Comparison of ENCODE assay signal across 10 mouse cellular contexts in the genomic region with DNA sequence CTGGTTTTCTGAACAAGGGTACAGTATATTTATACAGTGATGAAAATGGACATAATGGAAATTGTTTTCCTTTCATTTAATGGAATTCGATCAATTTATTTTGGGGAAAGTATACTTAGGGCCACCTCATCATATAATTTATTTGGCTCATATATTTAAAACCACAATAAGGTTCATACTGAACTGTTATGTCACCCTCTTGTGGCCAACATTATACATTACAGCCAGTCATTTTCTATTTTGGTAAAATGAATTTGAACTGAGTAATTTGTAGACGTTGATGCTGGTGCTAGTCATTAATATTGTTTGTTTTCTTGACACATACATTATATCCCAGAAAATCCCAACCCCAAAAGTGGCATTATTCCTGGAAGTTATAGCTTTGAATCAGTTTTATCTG. TPM values are rescaled to one million over a fixed set of nuclear protein-coding genes. Genes with fewer than 3 reads are reported as not detected.
DNase-seq lines count a peak whose midpoint lies in the region; ATAC-seq and TF ChIP-seq lines count a peak whose summit lies in the region.
"Had no signal": no experiment of that assay in that cellular context is flagged by ENCODE, and none has a peak within 500 bp of the region (broad histone marks: within the 10 kb centered on the region; RNA-seq: fewer than 3 reads in every experiment).

No protein-coding gene starts in this region.

- TF ChIP-seq CTCF in left cerebral cortex, adult 2 months (IDR thresholded peaks at IDR 0.05): peak; percentile 81

- intact Hi-C loops in left cerebral cortex, adult 2 months (cut with DNase I): loop anchor here (5.0 kb wide), 2 partner anchors 93 to 318 kb away; partner anchors contain the start of gene Ssb
- intact Hi-C loops in left cerebral cortex, postnatal 4 days (cut with DNase I): loop anchor here (10.0 kb wide), 1 partner anchor 269 kb away; no protein-coding TSS in a partner anchor

- no peak for DNase-seq in left cerebral cortex, adult 2 months (ENCODE audit: extremely low spot score in 1 of 2, low spot score in 2 of 2)
- no peak for DNase-seq in left cerebral cortex, postnatal 4 days
- peak; percentile 23 for DNase-seq in MEL-GATA-1-ER (ENCODE audit: extremely low read depth, low read depth)
- DNase-seq in c-Kit-negative CD71-positive TER-119-positive erythroid progenitor cells, embryonic 14.5 days (ENCODE audit: low read depth, low spot score): peak; percentile 48
- no peak for DNase-seq in adrenal gland, adult 2 months
- no peak for DNase-seq in kidney, adult 18-20 months
- DNase-seq: cerebellum, postnatal 36 days had no signal

- H3K4me3 ChIP-seq in left cerebral cortex, adult 2 months: no peak overlapping the region
- H3K4me3 ChIP-seq: heart, embryonic 15.5 days; liver, embryonic 15.5 days had no signal

- no peak overlapping the region for H3K27ac ChIP-seq in left cerebral cortex, adult 2 months
- H3K27ac ChIP-seq: heart, embryonic 15.5 days; liver, embryonic 15.5 days had no signal

- 0 out of 2 replicates have a peak, but pooled peaks have one; percentile 55 for ATAC-seq in megakaryocyte-erythroid progenitor cell, adult 5-6 weeks (replicated peaks; ENCODE audit: low FRiP score, low TSS enrichment, poor library complexity, severe bottlenecking)

RNA-seq across cellular contexts. Expression of gene Ubr3, which starts 58.6 kb away (rescaled TPM):
- 100 to 1,000 TPM; 134 to 137 TPM for total RNA-seq in left cerebral cortex, adult 2 months (2021)
- total RNA-seq in left cerebral cortex, postnatal 4 days (2021): 100 to 1,000 TPM; 113 to 117 TPM
- 31.5 and 37.1 TPM in 2 replicates for total RNA-seq in megakaryocyte-erythroid progenitor cell, adult 5-6 weeks (2014; fragmentation: Nextera tagmentation)
- total RNA-seq in megakaryocyte-erythroid progenitor cell, adult 5-6 weeks (2017): 39.3 and 67.1 TPM in 2 replicates
- total RNA-seq in adrenal gland, adult 2 months (2021): 10 to 100 TPM; 75.7 to 83.3 TPM
- polyA plus RNA-seq in adrenal gland, adult 2 months (2012; rRNA removed): 10.9 and 18.7 TPM in 2 replicates

Comparison
In these comparisons a context has a peak if more than half of its experiments do, and no peak if none do; other contexts are left out.
1. DNase-seq: peak in MEL-GATA-1-ER (single experiment) and c-Kit-negative CD71-positive TER-119-positive erythroid progenitor cells, embryonic 14.5 days (single experiment); none in left cerebral cortex, adult 2 months (0 of 2), left cerebral cortex, postnatal 4 days (single experiment), adrenal gland, adult 2 months (single experiment) and kidney, adult 18-20 months (single experiment).